Mouse (Mus musculus) gastrocnemius, postnatal 36 days (tissue): ENCODE results near the gene Slc25a11. TPM values are rescaled to one million over a fixed set of nuclear protein-coding genes. Genes with fewer than 3 reads are reported as not detected.

Source experiments
- DNase-seq, 2 experiments: peaks; one replicate each; pipeline ENCODE4 v3.0.0; 2022
- intact Hi-C: fragments of 180-260 bp; cut with DNase I; formaldehyde crosslinking; loops from one replicate; pipeline ENCODE4 v1.15.1; 2025
- total RNA-seq, 2 experiments: library from RNA; stranded (reverse); gene quantifications; 2 replicates each; pipeline ENCODE4 v1.2.3; 2021

Gene Slc25a11
- total RNA-seq, 2 experiments from 2014 or later, result 308 to 309 TPM

DNA sequence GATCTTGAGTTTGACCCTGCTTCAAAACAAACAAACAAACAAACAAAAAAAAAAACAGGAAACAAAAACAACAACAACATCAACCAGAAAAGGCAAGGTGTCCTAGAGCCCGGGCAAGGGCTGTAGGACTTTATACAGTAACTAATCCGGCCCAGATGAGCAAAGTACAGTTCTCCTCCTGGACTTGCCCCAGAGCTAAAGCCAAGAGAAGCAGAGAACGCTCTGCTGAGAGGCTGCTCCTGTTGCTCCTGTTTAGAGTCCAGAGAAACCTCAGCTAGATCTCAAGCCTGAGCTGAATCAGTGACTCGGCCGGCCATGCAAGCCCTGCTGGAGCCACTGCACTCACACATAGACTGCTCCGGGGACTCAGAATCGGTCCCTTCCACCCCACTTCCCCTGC lies 17.1 kb downstream of the Slc25a11 start:
- no peak for DNase-seq
- intact Hi-C loops, result no loop called here

GRCm38 (mm10) chr11:70629557-70629956 lies 17.7 kb downstream of the Slc25a11 start:
- DNase-seq, result no peak
- intact Hi-C loops, result loop anchor here (5.0 kb wide), 1 partner anchor 128 kb away; no protein-coding TSS in a partner anchor

GRCm38 (mm10) chr11:70628431-70628830 lies 18.8 kb downstream of the Slc25a11 start:
- DNase-seq, result no peak
- intact Hi-C loops, result loop anchor here (5.0 kb wide), 1 partner anchor 129 kb away; no protein-coding TSS in a partner anchor

DNA sequence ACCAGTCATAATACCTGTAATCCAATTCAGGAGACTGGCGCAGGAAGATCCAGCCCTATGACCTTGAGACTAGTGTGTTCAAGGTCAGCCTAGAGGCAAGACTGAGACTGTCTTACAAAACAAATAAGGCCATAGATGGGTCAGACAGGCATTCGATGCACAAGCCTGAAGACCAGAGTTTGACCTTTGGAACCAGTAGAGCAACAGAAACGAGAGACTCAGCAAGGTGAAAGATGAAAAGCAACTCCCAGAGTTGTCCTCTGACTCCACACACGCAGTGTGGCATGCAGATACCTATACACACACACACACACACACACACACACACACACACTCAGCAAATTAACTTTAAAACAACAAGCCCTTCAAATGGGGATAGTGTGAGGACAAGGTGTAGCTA lies 20.4 kb downstream of the Slc25a11 start:
- intact Hi-C loops, result loop anchor here (5.0 kb wide), 1 partner anchor 130 kb away; no protein-coding TSS in a partner anchor
- DNase-seq, result no peak

GRCm38 (mm10) chr11:70625473-70625872 lies 21.8 kb downstream of the Slc25a11 start:
- intact Hi-C loops, result loop anchor here (5.0 kb wide), 1 partner anchor 132 kb away; no protein-coding TSS in a partner anchor
- no peak for DNase-seq

DNA sequence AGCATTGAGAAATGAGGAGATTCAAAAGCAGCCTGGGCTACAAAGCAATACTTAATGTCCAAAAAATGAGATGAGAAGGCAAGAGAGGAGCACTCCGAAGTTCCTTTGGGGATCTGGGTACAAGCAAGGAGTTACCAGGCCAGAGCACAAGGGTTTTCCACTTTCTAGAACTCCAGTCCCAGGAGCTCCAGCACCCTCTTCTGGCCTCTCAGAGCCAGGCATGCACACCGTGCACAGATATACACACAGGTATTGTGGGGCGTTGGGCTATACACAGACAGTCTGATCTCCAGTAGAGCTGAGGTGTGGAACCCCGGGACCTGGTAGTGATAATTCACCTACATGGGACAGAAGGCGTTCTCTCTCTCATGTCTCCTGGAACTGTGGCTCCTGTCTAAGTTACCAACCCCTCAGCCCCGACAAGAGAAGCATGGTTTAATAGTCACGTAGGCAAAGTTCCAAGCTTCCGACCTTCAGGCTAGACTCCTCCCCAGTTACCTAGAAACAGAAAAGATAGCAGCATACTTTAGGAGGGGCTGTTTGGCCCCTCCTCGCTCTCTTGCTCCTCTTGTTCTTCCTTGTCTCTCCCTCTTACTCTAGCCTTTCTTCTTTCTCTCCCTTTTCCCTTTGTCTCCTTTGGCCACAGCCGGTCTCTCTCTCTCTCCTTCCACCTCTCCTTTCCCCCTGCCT lies 24.1 kb downstream of the Slc25a11 start:
- intact Hi-C loops, result no loop called here

DNA sequence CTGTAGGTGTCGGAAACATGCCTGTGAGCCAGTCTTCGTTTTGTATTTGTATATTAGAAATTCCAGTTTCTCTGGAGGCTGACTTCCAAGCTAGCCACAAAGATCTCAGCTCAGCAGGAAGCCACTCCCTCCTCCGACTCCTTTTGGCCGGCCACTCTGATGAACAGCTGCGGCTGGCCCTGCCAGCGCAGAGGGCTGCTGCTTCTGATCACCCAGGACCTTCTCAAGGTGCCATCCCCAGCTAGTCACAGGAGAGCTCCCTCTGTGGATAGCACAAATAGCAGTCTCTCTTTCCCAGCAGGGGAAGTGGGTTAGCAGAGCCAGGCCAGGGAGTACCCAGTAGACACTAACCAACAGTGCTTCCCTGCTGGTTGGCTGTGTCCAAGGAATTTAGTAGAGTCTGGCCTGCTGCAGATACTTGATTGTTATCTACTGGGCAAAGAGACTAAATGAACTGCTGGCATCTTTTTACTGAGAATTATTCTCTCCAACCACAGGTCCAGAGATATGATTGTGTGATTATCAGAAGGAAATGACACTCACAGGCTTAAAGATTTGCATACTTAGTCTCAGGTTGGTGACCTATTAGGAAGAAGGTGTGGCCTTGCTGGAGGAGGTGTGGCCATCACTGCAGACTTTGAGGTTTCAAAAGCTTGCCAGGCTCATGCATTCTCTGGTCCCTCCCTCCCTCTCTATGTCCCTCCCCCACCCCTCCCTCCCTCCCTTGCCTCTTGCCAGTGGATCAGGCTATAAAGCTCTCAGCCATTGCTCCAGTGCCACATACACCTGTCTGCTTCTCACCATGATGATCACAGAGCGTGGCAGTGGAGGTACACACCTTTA lies 25.1 kb downstream of the Slc25a11 start:
- intact Hi-C loops, result no loop called here
- DNase-seq, result no peak

More for the DNA sequence above, 24.1 kb downstream of the Slc25a11 start:
- DNase-seq, result no peak

GRCm38 (mm10) chr11:70619101-70619500 lies 28.2 kb downstream of the Slc25a11 start, which contains the start of gene Chrne:
Gene Chrne (minus strand): TSS chr11:70619216.
- peak in 1 of 2 experiments; percentile 28 for DNase-seq
- intact Hi-C loops, result no loop called here

- intact Hi-C loops, result no loop called here
- DNase-seq, result no peak
Measured at GRCm38 (mm10) chr11:70615516-70616093, 31.7 kb downstream of the Slc25a11 start, which contains the start of gene 4930544D05Rik. Gene 4930544D05Rik (plus strand): TSS chr11:70615848.

- DNase-seq, result peak; percentile 49 to 50
- intact Hi-C loops, result no loop called here
Measured at GRCm38 (mm10) chr11:70615074-70615473, 32.2 kb downstream of the Slc25a11 start.

DNA sequence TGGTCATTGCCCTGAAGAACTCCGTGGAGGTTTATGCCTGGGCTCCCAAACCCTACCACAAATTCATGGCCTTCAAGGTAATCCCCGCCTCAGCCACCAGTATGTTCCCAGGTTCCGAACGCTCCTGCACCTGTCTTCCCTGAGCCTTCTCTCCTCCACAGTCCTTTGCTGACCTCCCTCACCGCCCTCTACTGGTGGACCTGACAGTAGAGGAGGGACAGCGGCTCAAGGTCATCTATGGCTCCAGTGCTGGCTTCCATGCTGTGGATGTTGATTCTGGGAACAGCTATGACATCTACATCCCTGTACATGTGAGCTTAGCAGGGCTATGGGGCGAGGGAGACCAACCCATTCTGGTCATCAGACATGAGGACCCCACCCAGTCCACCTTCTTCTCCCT lies 34.8 kb downstream of the Slc25a11 start:
- DNase-seq, result no peak
- intact Hi-C loops, result no loop called here

- no peak for DNase-seq
- intact Hi-C loops, result no loop called here
Measured at GRCm38 (mm10) chr11:70610752-70611151, 36.5 kb downstream of the Slc25a11 start.

DNA sequence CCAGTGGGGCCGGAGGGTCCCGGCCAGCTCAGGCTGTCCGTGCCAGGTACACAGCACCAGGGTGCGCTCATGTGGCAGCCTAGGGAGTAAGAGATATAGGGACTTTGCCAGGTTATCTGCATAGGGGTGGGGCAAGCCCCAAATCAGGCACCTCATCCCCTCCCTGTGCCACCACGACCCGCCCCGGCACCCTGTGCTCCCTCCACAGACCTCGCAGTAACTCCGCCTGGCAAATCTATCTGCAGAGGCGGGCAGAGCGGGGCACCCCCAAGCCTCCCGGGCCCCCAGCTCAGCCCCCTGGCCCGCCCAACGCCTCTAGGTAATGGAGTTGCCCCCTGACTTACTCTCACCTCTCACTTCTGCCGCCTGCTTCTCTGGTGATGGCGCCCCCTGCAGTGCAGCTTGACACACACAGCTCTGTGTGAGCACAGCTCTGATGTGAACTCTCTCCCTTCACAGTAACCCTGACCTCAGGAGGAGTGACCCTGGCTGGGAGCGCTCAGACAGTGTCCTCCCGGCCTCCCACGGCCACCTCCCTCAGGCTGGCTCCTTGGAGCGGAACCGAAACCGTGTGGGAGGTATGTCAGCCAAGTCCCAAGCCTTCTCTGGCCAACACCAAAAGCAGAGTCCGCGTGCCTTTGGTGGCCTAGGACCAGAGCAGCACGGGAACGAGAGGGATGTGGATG lies 38.8 kb downstream of the Slc25a11 start:
- no peak for DNase-seq
- intact Hi-C loops, result loop anchor here (5.0 kb wide), 2 partner anchors 71 to 176 kb away; partner anchors contain the start of gene Arrb2

GRCm38 (mm10) chr11:70607611-70608010 lies 39.7 kb downstream of the Slc25a11 start:
- intact Hi-C loops, result loop anchor here (5.0 kb wide), 2 partner anchors 70 to 175 kb away; partner anchors contain the start of gene Arrb2
- DNase-seq, result no peak

GRCm38 (mm10) chr11:70606717-70607116 lies 40.6 kb downstream of the Slc25a11 start:
- intact Hi-C loops, result loop anchor here (5.0 kb wide), 2 partner anchors 69 to 174 kb away; partner anchors contain the start of gene Arrb2
- no peak for DNase-seq

DNA sequence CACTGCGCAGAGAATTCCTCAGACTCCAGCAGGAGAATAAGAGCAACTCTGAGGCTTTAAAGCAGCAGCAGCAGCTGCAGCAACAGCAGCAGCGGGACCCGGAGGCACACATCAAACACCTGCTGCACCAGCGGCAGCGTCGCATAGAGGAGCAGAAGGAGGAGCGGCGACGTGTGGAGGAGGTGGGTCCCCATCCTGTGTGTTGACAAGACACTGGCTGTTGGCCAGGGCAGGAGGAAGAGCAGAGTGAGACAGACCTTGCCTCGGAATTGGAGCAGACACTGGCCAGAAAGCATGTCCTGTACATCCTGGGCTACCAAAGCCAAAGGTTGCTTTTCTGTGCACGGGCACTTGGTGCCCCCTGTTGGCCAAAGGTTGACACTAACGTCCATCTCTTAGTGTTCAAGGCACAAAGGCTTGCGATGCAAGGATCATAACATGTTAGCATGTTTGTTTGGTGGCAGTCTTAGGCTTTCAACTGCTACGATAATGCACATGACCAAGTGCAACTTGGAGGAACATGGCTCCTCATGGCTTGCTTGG lies 42.2 kb downstream of the Slc25a11 start:
- intact Hi-C loops, result loop anchor here (2.0 to 5.0 kb wide), 3 partner anchors 68 to 173 kb away; partner anchors contain the start of genes Arrb2 and Gltpd2
- peak; percentile 64 to 74 for DNase-seq

GRCm38 (mm10) chr11:70598451-70598953 lies 48.8 kb downstream of the Slc25a11 start:
- intact Hi-C loops, result no loop called here
- DNase-seq, result no peak

GRCm38 (mm10) chr11:70597301-70597700 lies 50.0 kb downstream of the Slc25a11 start:
- intact Hi-C loops, result no loop called here
- no peak for DNase-seq

DNA sequence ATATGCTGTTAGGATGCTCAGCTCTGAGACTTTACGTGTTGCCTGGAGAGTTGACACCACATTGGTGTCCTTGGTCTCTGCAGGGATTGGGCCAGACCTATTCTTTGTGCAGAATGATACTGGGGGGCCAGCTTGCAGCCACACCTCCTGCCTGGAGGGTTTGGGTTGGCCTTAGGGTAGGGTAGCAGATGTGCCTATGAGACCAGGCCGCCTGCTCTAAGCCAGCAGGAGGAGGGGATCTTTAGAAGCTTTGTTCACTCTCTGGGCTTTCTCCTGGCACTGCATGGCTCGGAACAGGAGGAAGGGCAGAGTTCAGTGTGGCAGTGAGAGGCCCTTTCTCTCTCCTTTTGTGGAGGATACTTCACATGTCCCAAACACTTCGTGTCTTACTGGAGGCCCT lies 51.2 kb downstream of the Slc25a11 start:
- no peak for DNase-seq
- intact Hi-C loops, result no loop called here
